Mouse (Mus musculus) midbrain, embryonic 13.5 days (tissue): ENCODE measurements around the gene C1qtnf6. TPM values are rescaled to one million over a fixed set of nuclear protein-coding genes. Genes with fewer than 3 reads are reported as not detected.

Source experiments
- ATAC-seq: fragments of 200-750 bp; cut with Nextera tagmentation; 2 replicates; pipeline ENCODE4 v1.8.0; 2017; ENCODE audit warnings: mild to moderate bottlenecking, moderate TSS enrichment, moderate library complexity
- H3K27ac ChIP-seq: fragments of 300-500 bp; sonication (generic); 2 replicates; pipeline ENCODE4 v1.5.1; 2015; ENCODE audit warnings: inconsistent platforms, mild to moderate bottlenecking, moderate library complexity
- H3K27me3 ChIP-seq: fragments of 300-500 bp; sonication (generic); 2 replicates; pipeline ENCODE4 v1.6.1; 2015; ENCODE audit warnings: mild to moderate bottlenecking, inconsistent platforms
- H3K36me3 ChIP-seq: fragments of 300-500 bp; sonication (generic); 2 replicates; pipeline ENCODE4 v1.6.1; 2015; ENCODE audit warnings: mild to moderate bottlenecking, inconsistent platforms
- H3K4me1 ChIP-seq: fragments of 300-500 bp; sonication (generic); replicated peaks from 2 replicates; pipeline ENCODE4 v1.6.1; 2015; ENCODE audit warnings: inconsistent platforms
- H3K4me2 ChIP-seq: fragments of 300-500 bp; sonication (generic); replicated peaks from 2 replicates; pipeline ENCODE4 v1.6.1; 2015; ENCODE audit warnings: moderate library complexity, mild to moderate bottlenecking, inconsistent platforms
- H3K4me3 ChIP-seq: fragments of 300-500 bp; sonication (generic); replicated peaks from 2 replicates; pipeline ENCODE4 v1.5.1; 2015; ENCODE audit warnings: mild to moderate bottlenecking, inconsistent platforms
- H3K9ac ChIP-seq: fragments of 300-500 bp; sonication (generic); replicated peaks from 2 replicates; pipeline ENCODE4 v1.6.1; 2015; ENCODE audit warnings: mild to moderate bottlenecking, inconsistent platforms
- H3K9me3 ChIP-seq: fragments of 300-500 bp; sonication (generic); 2 replicates; pipeline ENCODE4 v1.6.1; 2016; ENCODE audit warnings: mild to moderate bottlenecking, inconsistent platforms
- WGBS: fragments of 180-500 bp; shearing (Covaris S2); methylation state at CpG from one replicate; pipeline ENCODE4 v1.1.7; 2015; 5-methylcytosine and 5-hydroxymethylcytosine counted together
- polyA plus RNA-seq: library from polyadenylated mRNA; unstranded; fragments of >200 nt; fragmentation: Nextera tagmentation; extraction: Ambion mirVana; gene quantifications from 2 replicates; pipeline ENCODE4 v1.2.1, GENCODE M21; 2015

The C1qtnf6 gene
- 4.8 and 5.6 TPM in 2 replicates for polyA plus RNA-seq

DNA sequence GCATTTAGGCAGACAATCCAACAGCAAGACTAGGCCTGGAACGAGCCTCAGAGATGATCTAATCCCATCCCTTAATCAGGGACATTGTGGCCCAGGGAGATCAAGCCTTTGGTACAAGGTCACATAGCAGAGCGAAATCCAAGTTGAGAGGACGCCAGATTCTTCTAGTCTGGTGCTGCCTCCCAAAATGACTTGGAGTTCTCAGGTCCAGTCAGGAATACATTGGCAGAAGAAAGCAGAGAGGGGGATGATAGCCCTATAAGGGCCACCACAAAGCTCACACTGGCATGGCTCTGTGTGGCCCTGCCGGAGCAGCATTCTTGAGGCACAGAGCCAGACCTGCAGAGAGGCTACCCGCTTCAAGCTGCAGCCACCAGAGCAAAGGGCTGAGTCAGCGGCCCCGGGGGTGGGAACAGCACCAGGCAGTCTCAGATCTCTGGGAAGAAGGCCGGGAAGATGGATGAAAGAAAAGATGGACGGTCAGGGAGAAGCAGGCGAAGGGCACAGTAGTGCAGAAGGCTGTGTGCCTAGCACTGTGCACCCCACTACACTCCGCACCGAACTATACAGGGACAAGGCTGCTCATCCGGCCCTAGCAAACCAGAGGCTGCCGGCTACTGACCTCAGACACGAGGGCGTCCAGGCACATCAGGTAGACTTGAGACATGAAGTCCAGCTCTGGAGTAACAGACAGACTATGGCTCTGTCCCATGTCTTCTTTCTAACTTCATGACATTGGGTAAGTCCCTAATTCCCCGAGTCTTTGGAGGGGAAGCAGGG, at the start of gene C1qtnf6:
Gene C1qtnf6 (minus strand): TSS at position 746 of the 780 bp plus-strand sequence.
- Histone ChIP-seq H3K27me3 (peaks cover 8% of the 10 kb centered on the region; the same call in 1 of the 2 replicates), H3K4me2 (peak within 1 kb of the TSS; percentile 56), H3K9ac (peak within 1 kb of the TSS; percentile 67), H3K4me1 (peaks cover 33% of the 10 kb centered on the region), H3K27ac (peak within 1 kb of the TSS; percentile 70), H3K4me3 (peak within 1 kb of the TSS; percentile 34), H3K36me3 (no peaks in the 10 kb centered on the region), H3K9me3 (no peaks in the 10 kb centered on the region)
- 75% methylated on average over 17 of the region's 17 CpGs for WGBS
- no peak for ATAC-seq

DNA sequence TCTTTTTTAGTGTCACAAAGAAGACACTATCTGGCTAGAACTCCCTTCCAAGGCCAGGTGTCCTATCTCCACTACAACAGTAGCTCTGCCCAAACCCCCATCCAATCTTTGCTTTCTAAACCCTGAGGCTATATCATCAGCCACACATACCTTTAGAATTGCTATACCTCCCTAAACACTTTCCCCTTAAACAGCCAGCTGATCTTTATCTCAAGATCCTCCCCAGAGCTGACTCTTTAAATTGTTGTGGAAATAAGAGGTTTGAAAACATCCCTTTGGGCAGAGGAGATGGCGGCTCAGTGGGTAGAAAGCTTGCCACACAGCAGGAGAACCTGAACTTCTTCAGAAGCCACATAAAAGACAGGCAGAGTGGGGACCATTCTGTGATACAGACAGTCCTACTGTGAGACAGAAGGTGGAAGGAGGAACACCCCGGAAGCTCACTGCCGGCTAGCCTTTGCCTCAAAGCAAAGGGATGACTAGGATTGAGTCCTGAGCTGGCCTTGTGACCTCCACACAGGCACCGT, 45.1 kb upstream of the C1qtnf6 start:
- H3K4me3 ChIP-seq, result no peak overlapping the region
- H3K27me3 ChIP-seq, result no peaks in the 10 kb centered on the region
- no peak overlapping the region for H3K27ac ChIP-seq
- 61% methylated on average over 4 of the region's 4 CpGs for WGBS
- H3K9ac ChIP-seq, result no peak overlapping the region
- H3K9me3 ChIP-seq, result no peaks in the 10 kb centered on the region
- no peaks in the 10 kb centered on the region for H3K36me3 ChIP-seq
- ATAC-seq, result no peak
- no peak overlapping the region for H3K4me2 ChIP-seq
- peaks cover 21% of the 10 kb centered on the region for H3K4me1 ChIP-seq

DNA sequence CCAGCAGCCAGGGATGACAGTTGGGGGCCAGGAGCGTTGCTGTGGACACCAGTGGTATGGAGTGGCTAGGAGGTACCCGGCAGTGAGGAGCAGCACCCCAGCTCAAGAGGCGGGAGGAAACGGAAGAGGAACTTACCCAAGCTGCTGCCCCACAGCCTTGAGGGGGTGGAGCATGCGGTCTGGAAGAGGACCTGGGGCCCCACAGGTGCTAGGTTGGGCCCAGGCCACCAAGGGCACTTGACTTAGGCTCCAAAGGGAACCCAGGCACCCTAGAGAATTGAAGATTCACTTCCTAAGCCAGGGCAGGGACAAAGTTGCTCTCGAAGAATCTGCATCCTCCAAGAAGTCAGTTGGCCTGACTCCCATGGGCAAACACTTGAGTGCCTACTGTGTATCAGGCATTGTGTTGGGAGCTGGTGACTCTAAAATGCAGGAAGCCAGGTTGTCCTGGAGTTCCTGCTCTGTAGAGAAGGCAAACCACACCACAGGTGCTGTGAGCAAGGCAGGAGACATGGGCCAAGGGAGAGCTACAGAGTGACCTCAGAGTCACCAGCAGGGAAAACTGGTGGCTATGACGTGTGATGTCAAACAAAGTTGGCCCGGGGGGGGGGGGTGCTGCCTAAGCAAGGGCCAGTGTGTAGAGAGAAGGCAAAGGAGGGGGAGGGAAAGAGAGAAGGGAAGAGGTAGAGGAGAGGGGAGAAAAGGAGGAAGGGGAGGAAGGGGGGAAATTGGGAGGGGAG, 41.6 kb upstream of the C1qtnf6 start, which contains the start of gene Rac2:
Gene Rac2 (minus strand): TSS at position 126 of the 740 bp plus-strand sequence.
- Histone ChIP-seq H3K9me3 (no peaks in the 10 kb centered on the region), H3K4me1 (no peaks in the 10 kb centered on the region), H3K27me3 (no peaks in the 10 kb centered on the region), H3K4me2 (no peak within 1 kb of the TSS), H3K36me3 (no peaks in the 10 kb centered on the region), H3K9ac (no peak within 1 kb of the TSS), H3K4me3 (no peak within 1 kb of the TSS), H3K27ac (no peak within 1 kb of the TSS)
- 86% methylated on average over 8 of the region's 8 CpGs for WGBS
- ATAC-seq, result no peak

DNA sequence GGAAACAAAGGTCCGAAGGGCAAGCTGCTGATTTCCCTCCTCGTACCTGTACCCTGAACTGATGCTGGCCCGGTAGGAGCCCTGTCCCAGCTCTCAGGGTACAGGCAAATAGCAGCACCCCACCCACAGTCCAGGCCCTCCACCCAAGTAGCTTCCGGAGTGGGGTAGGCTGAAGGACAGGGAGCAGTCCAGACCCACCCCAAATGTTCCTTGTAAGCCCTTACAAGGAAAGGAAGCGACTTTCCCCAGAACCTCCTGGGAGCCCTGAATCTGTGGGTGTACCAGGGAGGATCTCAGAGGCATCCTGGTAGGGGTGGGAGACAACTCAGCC, 41.0 kb upstream of the C1qtnf6 start:
- Histone ChIP-seq H3K27ac (no peak overlapping the region), H3K4me2 (no peak overlapping the region), H3K27me3 (no peaks in the 10 kb centered on the region), H3K4me1 (no peaks in the 10 kb centered on the region), H3K9ac (no peak overlapping the region), H3K9me3 (no peaks in the 10 kb centered on the region), H3K4me3 (no peak overlapping the region), H3K36me3 (no peaks in the 10 kb centered on the region)
- ATAC-seq, result no peak
- 88% methylated on average over 5 of the region's 5 CpGs for WGBS

DNA sequence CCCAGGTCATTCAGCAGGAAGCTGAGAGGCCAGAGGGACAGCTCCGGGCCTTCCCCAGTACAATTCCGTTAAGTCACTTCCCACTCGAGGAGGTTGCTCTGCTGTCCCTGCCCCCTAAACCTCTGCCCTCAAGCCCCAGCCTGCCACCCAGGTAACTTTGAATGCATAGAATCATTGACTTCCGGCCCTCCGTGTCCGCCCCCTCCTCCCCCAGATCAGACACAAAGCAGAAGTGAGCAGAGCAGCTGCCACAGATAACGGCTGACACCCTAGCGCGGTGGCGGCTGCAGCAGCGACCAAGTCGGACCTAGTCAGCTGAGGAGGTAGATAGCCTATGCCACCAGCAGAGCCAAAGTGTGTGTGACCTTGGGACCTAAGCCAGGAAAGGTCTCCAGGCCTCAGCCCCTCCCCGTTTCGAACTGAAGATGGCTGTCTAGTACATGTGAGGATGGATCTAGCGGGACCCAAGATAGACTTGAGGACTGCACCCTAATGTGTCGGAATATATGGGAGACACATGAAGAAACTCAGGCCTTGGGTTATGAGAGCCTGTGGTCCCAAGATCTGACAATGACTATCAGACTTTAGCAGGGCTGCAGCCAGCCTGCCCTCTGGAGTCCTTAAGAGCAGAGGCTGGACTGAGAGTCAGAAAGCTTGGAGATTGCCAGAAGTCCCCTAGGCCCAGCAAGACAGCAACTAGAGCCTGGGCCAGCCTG, 40.5 kb upstream of the C1qtnf6 start:
- no peak overlapping the region for H3K27ac ChIP-seq
- H3K9ac ChIP-seq, result no peak overlapping the region
- 71% methylated on average over 16 of the region's 16 CpGs for WGBS
- no peaks in the 10 kb centered on the region for H3K36me3 ChIP-seq
- H3K9me3 ChIP-seq, result no peaks in the 10 kb centered on the region
- no peak for ATAC-seq
- H3K4me2 ChIP-seq, result no peak overlapping the region
- H3K4me3 ChIP-seq, result no peak overlapping the region
- no peaks in the 10 kb centered on the region for H3K27me3 ChIP-seq
- H3K4me1 ChIP-seq, result no peaks in the 10 kb centered on the region

DNA sequence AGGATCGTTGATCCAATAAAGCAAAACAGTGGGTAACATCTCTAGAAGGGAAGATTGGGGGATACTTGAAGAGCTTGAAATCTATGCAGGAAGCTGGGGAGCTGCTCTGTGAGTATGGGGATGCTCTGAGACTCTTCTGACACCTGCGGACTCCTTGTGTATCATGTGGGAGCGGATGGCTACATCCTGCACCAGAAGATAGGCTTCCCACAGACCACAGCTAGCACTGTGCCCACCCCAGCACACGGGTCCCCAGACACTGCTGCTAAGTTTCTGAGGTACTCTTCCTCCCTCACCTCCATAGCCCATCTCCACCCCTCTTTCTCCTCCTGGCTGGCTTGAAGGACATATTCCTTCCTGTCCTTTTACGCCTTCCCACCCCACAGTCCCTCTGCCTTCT, 39.0 kb upstream of the C1qtnf6 start:
- 87% methylated on average over 5 of the region's 5 CpGs for WGBS
- Histone ChIP-seq H3K27ac (no peak overlapping the region), H3K4me1 (no peaks in the 10 kb centered on the region), H3K36me3 (no peaks in the 10 kb centered on the region), H3K9ac (no peak overlapping the region), H3K4me3 (no peak overlapping the region), H3K27me3 (no peaks in the 10 kb centered on the region), H3K9me3 (no peaks in the 10 kb centered on the region), H3K4me2 (no peak overlapping the region)
- ATAC-seq, result no peak

DNA sequence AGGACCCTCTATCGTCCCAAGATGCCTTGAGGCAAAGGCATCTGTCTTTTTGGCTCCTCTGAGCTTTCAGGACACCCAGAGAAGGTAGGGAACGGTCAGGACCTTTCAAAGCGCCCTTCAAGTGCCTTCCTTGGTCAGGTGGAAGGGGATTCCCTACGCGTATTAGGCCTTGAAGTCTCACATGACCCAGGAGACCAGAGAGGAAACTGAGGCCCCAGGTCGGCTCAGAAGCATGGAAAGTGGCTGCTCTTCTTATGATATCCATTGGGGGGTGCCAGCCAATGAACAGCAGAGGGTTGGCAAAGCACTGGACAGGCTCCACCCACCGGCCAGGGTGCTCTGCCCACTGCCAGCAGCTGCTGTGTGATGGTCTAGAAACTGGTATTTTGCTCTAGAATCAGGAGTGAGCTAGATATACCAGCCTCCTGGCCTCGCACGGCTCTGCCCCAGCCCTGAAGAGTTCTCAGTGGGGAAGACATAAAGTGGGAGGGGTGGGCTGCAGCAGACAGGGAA, 36.4 kb upstream of the C1qtnf6 start:
- no peak overlapping the region for H3K4me3 ChIP-seq
- H3K9me3 ChIP-seq, result no peaks in the 10 kb centered on the region
- H3K9ac ChIP-seq, result no peak overlapping the region
- no peak overlapping the region for H3K4me2 ChIP-seq
- no peaks in the 10 kb centered on the region for H3K36me3 ChIP-seq
- no peaks in the 10 kb centered on the region for H3K27me3 ChIP-seq
- ATAC-seq, result no peak
- 80% methylated on average over 9 of the region's 9 CpGs for WGBS
- H3K4me1 ChIP-seq, result no peaks in the 10 kb centered on the region
- H3K27ac ChIP-seq, result no peak overlapping the region

DNA sequence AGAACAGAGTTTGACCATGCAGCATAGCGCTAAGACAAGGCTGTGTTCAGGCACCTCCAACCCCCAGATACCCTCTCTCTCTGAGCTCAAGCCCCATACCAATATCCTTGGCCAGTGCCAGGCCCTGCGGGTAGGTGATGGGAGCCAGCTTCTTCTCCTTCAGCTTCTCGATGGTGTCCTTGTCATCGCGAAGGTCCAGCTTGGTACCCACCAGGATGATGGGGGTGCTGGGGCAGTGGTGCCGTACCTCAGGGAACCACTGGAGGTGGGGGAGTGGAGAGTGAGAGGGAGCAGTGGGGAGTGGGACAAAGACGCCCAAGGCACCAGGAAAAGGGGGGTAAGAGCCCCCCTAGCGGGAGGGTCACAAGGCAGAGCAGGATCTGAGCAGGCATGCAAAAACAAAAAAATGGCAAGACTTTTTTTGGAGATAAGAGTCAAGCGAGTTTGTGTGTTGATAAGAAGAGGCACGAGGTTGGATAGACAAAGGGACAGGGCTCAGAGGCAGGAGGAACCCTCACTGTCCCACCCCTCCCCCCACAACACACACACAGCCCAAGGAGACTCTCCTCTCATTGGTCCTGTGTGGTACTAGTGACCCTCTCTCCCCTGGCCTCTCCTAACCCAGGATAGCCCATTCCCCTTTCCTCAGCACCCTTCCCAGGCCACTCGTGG, 33.7 kb upstream of the C1qtnf6 start:
- Histone ChIP-seq H3K9me3 (no peaks in the 10 kb centered on the region), H3K4me1 (no peaks in the 10 kb centered on the region), H3K9ac (no peak overlapping the region), H3K36me3 (no peaks in the 10 kb centered on the region), H3K27me3 (no peaks in the 10 kb centered on the region), H3K4me3 (no peak overlapping the region), H3K27ac (no peak overlapping the region), H3K4me2 (no peak overlapping the region)
- WGBS, result 69% methylated on average over 11 of the region's 11 CpGs
- no peak for ATAC-seq

DNA sequence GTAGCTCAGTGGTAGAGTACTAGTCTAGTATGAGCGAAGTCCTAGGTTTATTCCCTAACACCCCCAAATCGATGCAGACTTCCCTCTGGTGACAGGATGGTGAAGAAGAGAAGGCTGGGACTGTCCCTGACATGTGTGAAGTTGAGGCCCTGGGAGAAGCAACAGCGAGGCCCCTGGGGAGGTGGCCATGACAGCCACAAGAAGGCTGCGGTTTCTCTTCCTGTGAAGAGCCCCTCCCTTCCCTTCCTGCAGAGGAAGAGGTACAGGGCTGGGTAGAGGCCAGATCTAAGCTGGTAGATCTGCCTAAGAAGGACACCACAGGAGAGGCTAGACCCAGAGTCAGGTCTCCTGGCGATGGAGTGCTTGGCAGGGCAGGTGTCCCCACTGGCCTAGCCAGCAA, 32.7 kb upstream of the C1qtnf6 start:
- Histone ChIP-seq H3K27me3 (no peaks in the 10 kb centered on the region), H3K9ac (no peak overlapping the region), H3K4me1 (no peaks in the 10 kb centered on the region), H3K4me2 (no peak overlapping the region), H3K9me3 (no peaks in the 10 kb centered on the region), H3K36me3 (no peaks in the 10 kb centered on the region), H3K27ac (no peak overlapping the region), H3K4me3 (no peak overlapping the region)
- 86% methylated on average over 5 of the region's 5 CpGs for WGBS
- no peak for ATAC-seq

DNA sequence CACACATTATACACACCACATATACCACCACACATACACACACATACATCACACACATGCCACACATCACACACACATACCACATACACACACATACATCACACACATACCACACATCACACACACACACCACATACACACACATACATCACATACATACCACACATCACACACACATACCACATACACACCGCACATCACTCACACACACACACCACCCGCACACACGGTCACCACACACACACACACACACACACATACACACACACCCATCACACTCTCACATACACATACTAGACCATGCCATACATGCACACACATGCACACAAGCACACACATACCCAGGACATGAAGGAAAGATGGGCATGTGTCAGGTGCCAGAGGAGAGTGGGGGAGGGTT, 32.1 kb upstream of the C1qtnf6 start:
- Histone ChIP-seq H3K4me3 (no peak overlapping the region), H3K27me3 (no peaks in the 10 kb centered on the region), H3K27ac (no peak overlapping the region), H3K9ac (no peak overlapping the region), H3K36me3 (no peaks in the 10 kb centered on the region), H3K4me2 (no peak overlapping the region), H3K9me3 (no peaks in the 10 kb centered on the region), H3K4me1 (no peaks in the 10 kb centered on the region)
- ATAC-seq, result no peak
- 96% methylated on average over 3 of the region's 3 CpGs for WGBS

DNA sequence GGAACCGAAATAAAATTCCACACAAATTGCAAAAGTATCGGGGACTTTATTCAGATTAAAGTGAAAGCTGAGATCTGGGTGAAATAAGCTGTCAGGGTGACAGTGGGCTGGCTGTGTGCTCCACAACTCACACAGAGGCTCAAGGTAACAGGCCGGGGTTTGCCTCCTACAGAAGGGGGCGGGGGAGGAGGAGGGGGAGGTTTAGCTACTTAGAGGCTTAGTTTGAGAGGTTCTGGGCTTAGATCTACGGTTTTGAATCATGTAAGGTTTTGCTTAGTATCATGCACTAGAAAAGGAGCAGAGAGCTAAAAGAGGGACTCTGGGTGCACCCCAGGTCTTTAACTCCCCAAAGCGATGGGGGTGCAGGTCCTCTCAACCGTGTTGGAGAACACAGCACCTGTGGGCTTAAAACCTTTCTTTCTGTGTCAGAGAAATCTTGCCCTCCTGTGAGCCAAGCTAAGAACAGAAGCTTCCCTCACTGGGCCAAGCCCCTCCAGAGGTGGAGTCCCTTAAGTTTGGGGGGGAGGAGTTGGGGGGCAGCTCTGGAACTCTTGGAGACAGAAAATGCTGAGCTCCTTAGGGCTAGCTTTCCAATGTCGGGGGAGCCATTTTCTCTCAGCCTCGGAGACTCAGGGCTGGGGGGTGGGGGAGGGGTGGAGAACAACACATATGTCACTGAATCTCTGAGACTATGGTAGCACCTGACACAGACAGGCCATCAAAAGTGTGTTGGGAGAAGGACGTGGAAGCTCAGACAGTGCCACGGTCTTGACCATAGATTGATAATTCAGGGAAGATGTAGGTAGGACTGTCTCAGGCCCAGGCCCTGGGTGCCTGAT, 28.1 kb upstream of the C1qtnf6 start:
- no peaks in the 10 kb centered on the region for H3K27me3 ChIP-seq
- H3K9ac ChIP-seq, result no peak overlapping the region
- no peaks in the 10 kb centered on the region for H3K4me1 ChIP-seq
- H3K36me3 ChIP-seq, result no peaks in the 10 kb centered on the region
- no peak overlapping the region for H3K4me2 ChIP-seq
- 52% methylated on average over 11 of the region's 11 CpGs for WGBS
- H3K27ac ChIP-seq, result no peak overlapping the region
- no peak for ATAC-seq
- H3K9me3 ChIP-seq, result no peaks in the 10 kb centered on the region
- H3K4me3 ChIP-seq, result no peak overlapping the region
